Mouse (Mus musculus) hindbrain, postnatal 0 days (tissue): ENCODE data around the gene Espl1. TPM values are rescaled to one million over a fixed set of nuclear protein-coding genes. Genes with fewer than 3 reads are reported as not detected.
A peak's percentile ranks its signal among the peaks of the same experiment; 100 is the strongest.

Experiments used
- ATAC-seq: fragments of 200-750 bp; cut with Nextera tagmentation; 2 replicates; pipeline ENCODE4 v1.8.0; 2017; ENCODE audit warnings: mild to moderate bottlenecking, moderate TSS enrichment, moderate library complexity
- DNase-seq: peaks from one replicate; pipeline ENCODE4 v3.0.0-alpha.2; 2015; ENCODE audit warnings: low spot score
- H3K27ac ChIP-seq: fragments of 300-500 bp; sonication (generic); 2 replicates; pipeline ENCODE4 v1.5.1; 2014; ENCODE audit warnings: mild to moderate bottlenecking
- H3K27me3 ChIP-seq: fragments of 300-500 bp; sonication (generic); 2 replicates; pipeline ENCODE4 v1.6.1; 2014; ENCODE audit warnings: low read length, mixed read lengths; ENCODE audit not compliant: insufficient read depth
- H3K36me3 ChIP-seq: fragments of 300-500 bp; sonication (generic); 2 replicates; pipeline ENCODE4 v1.6.1; 2014; ENCODE audit warnings: low read length, mixed read lengths; ENCODE audit not compliant: insufficient read depth
- H3K4me1 ChIP-seq: fragments of 300-500 bp; sonication (generic); 2 replicates; pipeline ENCODE4 v1.6.1; 2014; ENCODE audit warnings: antibody characterized with exemption, low read length, mixed read lengths; ENCODE audit not compliant: insufficient read depth
- H3K4me2 ChIP-seq: fragments of 300-500 bp; sonication (generic); 2 replicates; pipeline ENCODE4 v1.6.1; 2014; ENCODE audit warnings: low read depth, mild to moderate bottlenecking, low read length, moderate library complexity, mixed read lengths
- H3K4me3 ChIP-seq: fragments of 300-500 bp; sonication (generic); 2 replicates; pipeline ENCODE4 v1.5.1; 2014; ENCODE audit warnings: low read length
- H3K9ac ChIP-seq: fragments of 300-500 bp; sonication (generic); replicated peaks from 2 replicates; pipeline ENCODE4 v1.6.1; 2014; ENCODE audit warnings: mild to moderate bottlenecking, low read length, moderate library complexity, mixed read lengths
- H3K9me3 ChIP-seq: fragments of 300-500 bp; sonication (generic); 2 replicates; pipeline ENCODE4 v1.6.1; 2016; ENCODE audit warnings: low read length, mixed read lengths
- CTCF ChIP-seq: IDR thresholded peaks from 2 replicates; pipeline ENCODE4 v1.5.1; 2016; ENCODE audit warnings: antibody characterized with exemption, control low read depth, low read depth
- WGBS: fragments of 180-500 bp; shearing (Covaris S2); extraction: QIAGEN DNeasy Blood & Tissue Kit; methylation state at CpG from one replicate; pipeline ENCODE4 v1.1.7; 2014; 5-methylcytosine and 5-hydroxymethylcytosine counted together
- polyA plus RNA-seq: library from polyadenylated mRNA; unstranded; fragments of >200 nt; fragmentation: Nextera tagmentation; extraction: Ambion mirVana; gene quantifications from 2 replicates; pipeline ENCODE4 v1.2.1, GENCODE M21; 2015
- total RNA-seq: library from RNA; depleted of rRNA; stranded (reverse); fragments of >200 nt; gene quantifications from 2 replicates; pipeline ENCODE4 v1.2.3, GENCODE M21; 2014

Espl1 gene
- total and polyA plus RNA-seq, 2 experiments from 2014 or later, result 3.8 to 7.3 TPM

DNA sequence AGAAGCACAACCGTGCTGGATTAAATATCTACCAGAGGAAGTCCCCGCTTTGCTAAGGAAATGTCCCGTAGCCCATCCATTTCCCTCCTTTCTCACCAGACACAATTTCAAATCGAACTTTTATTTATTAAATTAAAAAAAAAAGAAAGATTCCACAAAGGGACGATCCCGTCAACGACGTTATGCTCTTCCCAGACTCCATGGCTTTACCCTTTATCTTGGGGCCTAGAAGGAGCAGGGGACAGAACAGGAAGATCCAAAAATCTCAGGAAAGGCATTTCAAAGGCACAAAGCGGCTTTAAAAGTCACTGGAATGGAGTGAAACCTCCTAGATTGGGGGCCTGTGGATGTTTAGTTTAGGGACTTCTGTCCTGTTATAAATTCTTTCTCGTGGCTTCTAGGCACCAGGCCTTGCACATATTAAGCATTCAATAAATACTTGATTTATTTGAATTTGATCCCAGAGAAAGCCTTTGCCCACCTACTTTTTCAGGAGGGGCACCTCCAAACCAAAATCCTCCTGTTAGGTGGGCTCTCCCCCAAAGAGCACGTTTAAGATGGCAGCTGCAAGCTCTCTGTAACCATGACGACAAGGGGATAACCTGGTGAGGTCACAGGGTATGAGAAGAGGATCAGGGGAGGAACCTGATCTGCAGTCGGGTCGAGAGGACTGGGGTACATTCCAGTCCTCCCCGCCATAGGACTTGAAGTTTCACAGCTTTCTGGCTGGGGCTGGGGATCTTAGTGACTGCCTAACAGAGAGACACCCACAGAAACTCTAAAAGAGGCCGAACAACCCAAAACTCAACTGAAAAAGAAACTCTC, 60.6 kb downstream of the Espl1 start:
- H3K9me3 ChIP-seq, result no peaks in the 10 kb centered on the region
- ATAC-seq (no peak), DNase-seq (no peak)
- peak overlapping the region; percentile 97; the same call in 1 of the 2 replicates for H3K4me2 ChIP-seq
- no peak overlapping the region for H3K27ac ChIP-seq
- WGBS, result 42% methylated on average over 16 of the region's 16 CpGs
- H3K27me3 ChIP-seq, result peaks cover 22% of the 10 kb centered on the region
- no peaks in the 10 kb centered on the region for H3K36me3 ChIP-seq
- H3K4me1 ChIP-seq, result peaks cover 8% of the 10 kb centered on the region
- no peak overlapping the region for H3K9ac ChIP-seq
- H3K4me3 ChIP-seq, result no peak overlapping the region
- TF ChIP-seq CTCF, result no peak

DNA sequence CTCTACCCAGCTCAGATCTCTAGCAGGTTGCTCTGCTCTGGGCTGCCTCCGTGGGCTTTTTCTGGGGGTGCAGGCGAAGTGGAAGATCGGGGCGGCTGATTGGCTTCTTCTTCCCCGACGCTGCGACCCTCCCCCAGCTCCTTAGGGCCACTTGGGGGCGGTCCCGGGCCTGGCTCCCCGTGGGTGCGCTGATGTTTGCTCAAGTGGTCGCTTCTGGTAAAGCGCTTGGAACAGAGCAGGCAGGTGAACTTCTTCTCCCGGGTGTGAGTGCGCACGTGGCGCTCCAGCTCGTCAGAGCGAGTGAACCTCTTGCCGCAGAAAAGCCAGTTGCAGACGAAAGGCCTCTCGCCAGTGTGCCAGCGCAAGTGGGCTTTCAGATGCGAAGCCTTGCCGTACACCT, 62.1 kb downstream of the Espl1 start:
- no peak for ATAC-seq
- DNase-seq, result peak; percentile 21
- Histone ChIP-seq H3K36me3 (no peaks in the 10 kb centered on the region), H3K9ac (no peak overlapping the region), H3K27me3 (peaks cover 22% of the 10 kb centered on the region), H3K27ac (no peak overlapping the region), H3K4me3 (peak overlapping the region; percentile 17; the same call in 1 of the 2 replicates), H3K9me3 (no peaks in the 10 kb centered on the region), H3K4me2 (peak overlapping the region; percentile 49), H3K4me1 (peaks cover 8% of the 10 kb centered on the region)
- 7% methylated on average over 25 of the region's 25 CpGs for WGBS
- TF ChIP-seq CTCF, result peak; percentile 38

DNA sequence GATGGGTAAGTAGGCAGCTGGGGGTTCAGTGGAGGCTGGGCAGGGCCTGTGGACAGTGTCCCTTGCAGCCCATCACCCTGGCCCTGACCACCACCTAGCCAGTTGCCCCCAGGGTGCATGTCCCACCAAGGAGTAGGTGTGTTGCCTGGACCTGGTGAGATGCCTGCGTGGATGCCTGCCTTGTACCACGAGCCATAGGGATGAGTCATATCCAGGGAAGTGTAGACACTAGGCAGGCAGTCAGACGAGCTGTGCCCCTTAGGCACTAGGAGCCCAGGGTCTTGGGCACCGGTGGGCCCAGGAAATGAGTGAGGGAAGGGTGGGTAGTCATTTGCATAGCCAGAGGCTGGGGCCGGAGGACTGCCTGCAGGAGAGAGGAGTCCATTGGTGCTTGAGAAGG, 62.8 kb downstream of the Espl1 start:
- no peak for DNase-seq
- H3K4me2 ChIP-seq, result no peak overlapping the region
- WGBS, result 30% methylated on average over 5 of the region's 5 CpGs
- H3K9me3 ChIP-seq, result no peaks in the 10 kb centered on the region
- H3K9ac ChIP-seq, result no peak overlapping the region
- H3K4me1 ChIP-seq, result peaks cover 8% of the 10 kb centered on the region
- no peak overlapping the region for H3K4me3 ChIP-seq
- H3K27me3 ChIP-seq, result peaks cover 22% of the 10 kb centered on the region
- TF ChIP-seq CTCF, result no peak
- H3K36me3 ChIP-seq, result no peaks in the 10 kb centered on the region
- ATAC-seq, result no peak
- no peak overlapping the region for H3K27ac ChIP-seq

DNA sequence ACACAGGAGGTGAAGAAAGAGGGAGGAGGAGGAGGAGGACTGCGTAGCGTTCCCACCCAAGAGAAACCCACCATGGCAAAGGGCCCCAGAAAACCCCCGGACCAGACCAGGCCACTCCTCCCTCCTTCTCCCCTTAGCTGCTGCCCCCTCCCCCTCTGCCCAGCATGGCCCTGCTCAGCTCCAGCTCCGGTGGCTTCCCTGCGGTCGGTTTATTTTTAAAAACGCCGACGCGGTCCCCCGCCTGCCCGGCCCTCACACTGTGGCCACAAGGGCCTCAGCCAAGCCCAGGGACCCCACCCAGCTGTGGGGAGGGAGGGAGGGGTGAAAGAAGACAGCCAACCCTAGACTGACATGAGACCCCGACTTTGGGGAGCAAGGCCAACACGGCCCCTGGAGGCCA, 66.6 kb downstream of the Espl1 start:
- ATAC-seq, result no peak
- peaks cover 13% of the 10 kb centered on the region for H3K27me3 ChIP-seq
- H3K4me2 ChIP-seq, result peak overlapping the region; percentile 36

DNA sequence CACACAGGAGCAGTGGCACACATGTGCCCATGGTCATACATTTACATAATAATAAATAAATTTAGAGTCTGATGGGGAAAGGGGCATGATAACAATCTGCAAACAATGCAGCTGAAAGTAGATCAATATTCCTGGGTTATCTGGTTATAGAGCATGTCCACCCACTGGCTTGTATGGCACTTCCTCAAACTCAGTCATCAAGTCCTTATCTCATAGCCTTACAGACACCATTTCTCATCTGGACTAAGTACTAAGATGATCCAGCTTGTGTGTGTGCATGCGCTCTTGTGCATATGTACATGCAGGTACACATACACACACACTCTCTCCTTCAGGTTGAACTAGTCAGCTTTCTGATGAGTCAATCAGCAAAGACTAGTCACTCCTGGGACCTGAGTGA, 68.6 kb downstream of the Espl1 start:
- Histone ChIP-seq H3K4me2 (no peak overlapping the region), H3K27ac (no peak overlapping the region), H3K4me3 (no peak overlapping the region), H3K9ac (no peak overlapping the region), H3K9me3 (no peaks in the 10 kb centered on the region), H3K4me1 (no peaks in the 10 kb centered on the region; the same call in 1 of the 2 replicates), H3K27me3 (no peaks in the 10 kb centered on the region), H3K36me3 (no peaks in the 10 kb centered on the region)
- ATAC-seq (no peak), DNase-seq (no peak)
- no peak for TF ChIP-seq CTCF
- WGBS, result 96% methylated on average over 1 of the region's 1 CpGs

More for the DNA sequence above, 66.6 kb downstream of the Espl1 start:
- H3K4me3 ChIP-seq, result no peak overlapping the region
- no peaks in the 10 kb centered on the region for H3K36me3 ChIP-seq
- no peak for DNase-seq
- H3K4me1 ChIP-seq, result peaks cover 8% of the 10 kb centered on the region
- TF ChIP-seq CTCF, result no peak
- no peak overlapping the region for H3K27ac ChIP-seq
- no peak overlapping the region for H3K9ac ChIP-seq
- no peaks in the 10 kb centered on the region for H3K9me3 ChIP-seq
- WGBS, result 13% methylated on average over 14 of the region's 14 CpGs

DNA sequence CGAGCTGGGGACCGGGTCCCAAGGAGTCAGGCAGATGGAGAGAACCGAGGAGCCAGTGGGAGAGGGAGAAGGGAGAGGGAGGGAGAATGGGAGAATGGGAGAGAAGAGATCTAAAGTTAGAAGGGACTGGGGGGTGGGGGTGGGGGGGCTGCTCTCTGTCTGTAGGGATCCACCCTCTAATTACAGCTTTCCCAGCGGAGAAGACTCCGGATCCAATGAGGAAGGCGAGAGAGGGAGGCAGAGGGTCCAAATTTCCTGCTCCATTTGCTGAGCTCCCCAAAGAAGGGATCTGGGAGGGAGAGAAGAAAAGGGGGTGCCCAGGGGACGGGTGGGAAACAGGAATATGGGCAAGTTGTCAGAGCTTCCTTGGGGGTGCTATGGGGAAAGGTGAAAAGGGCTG, 70.2 kb downstream of the Espl1 start:
- Histone ChIP-seq H3K4me3 (peak overlapping the region; percentile 19; the same call in 1 of the 2 replicates), H3K27me3 (0 out of 2 replicates have a peak, but pooled peaks cover 6% of the 10 kb centered on the region), H3K4me1 (no peaks in the 10 kb centered on the region; the same call in 1 of the 2 replicates), H3K4me2 (peak overlapping the region; percentile 52), H3K36me3 (no peaks in the 10 kb centered on the region), H3K9ac (0 out of 2 replicates have a peak overlapping the region, but pooled peaks have one; percentile 21), H3K27ac (no peak overlapping the region), H3K9me3 (no peaks in the 10 kb centered on the region)
- TF ChIP-seq CTCF, result no peak
- DNase-seq (no peak), ATAC-seq (no peak)
- 7% methylated on average over 7 of the region's 7 CpGs for WGBS
